Mouse (Mus musculus) stomach, postnatal 0 days (tissue): ENCODE measurements around the gene Gm10643. TPM values are rescaled to one million over a fixed set of nuclear protein-coding genes. Genes with fewer than 3 reads are reported as not detected.

Experiments used
- ATAC-seq: fragments of 200-750 bp; cut with Nextera tagmentation; 2 replicates; pipeline ENCODE4 v1.8.0; 2017; ENCODE audit not compliant: low FRiP score, low TSS enrichment
- DNase-seq: peaks from one replicate; pipeline ENCODE4 v3.0.0-alpha.2; 2016; ENCODE audit warnings: low spot score
- H3K27ac ChIP-seq: fragments of 300-500 bp; sonication (generic); replicated peaks from 2 replicates; pipeline ENCODE4 v1.5.1; 2014; ENCODE audit warnings: mild to moderate bottlenecking, control low read depth
- H3K27me3 ChIP-seq: fragments of 300-500 bp; sonication (generic); 2 replicates; pipeline ENCODE4 v1.6.1; 2014; ENCODE audit warnings: low read length; ENCODE audit not compliant: control insufficient read depth, insufficient read depth
- H3K36me3 ChIP-seq: fragments of 300-500 bp; sonication (generic); 2 replicates; pipeline ENCODE4 v1.6.1; 2014; ENCODE audit warnings: low read length, mixed read lengths; ENCODE audit not compliant: control insufficient read depth, insufficient read depth
- H3K4me1 ChIP-seq: fragments of 300-500 bp; sonication (generic); replicated peaks from 2 replicates; pipeline ENCODE4 v1.6.1; 2014; ENCODE audit warnings: antibody characterized with exemption; ENCODE audit not compliant: control insufficient read depth, insufficient read depth
- H3K4me2 ChIP-seq: fragments of 300-500 bp; sonication (generic); replicated peaks from 2 replicates; pipeline ENCODE4 v1.6.1; 2014; ENCODE audit warnings: low read depth, mild to moderate bottlenecking, control low read depth, moderate library complexity
- H3K4me3 ChIP-seq: fragments of 300-500 bp; sonication (generic); 2 replicates; pipeline ENCODE4 v1.5.1; 2014; ENCODE audit warnings: low read depth, low read length, control low read depth
- H3K9ac ChIP-seq: fragments of 300-500 bp; sonication (generic); 2 replicates; pipeline ENCODE4 v1.6.1; 2014; ENCODE audit warnings: mild to moderate bottlenecking, low read length, control low read depth, mixed read lengths
- H3K9me3 ChIP-seq: fragments of 300-500 bp; sonication (generic); 2 replicates; pipeline ENCODE4 v1.6.1; 2016; ENCODE audit warnings: low read length; ENCODE audit not compliant: control insufficient read depth
- CTCF ChIP-seq: IDR thresholded peaks from 2 replicates; pipeline ENCODE4 v1.5.1; 2016; ENCODE audit warnings: antibody characterized with exemption, low read depth, mild to moderate bottlenecking, moderate library complexity
- EP300 ChIP-seq: optimal IDR thresholded peaks from 2 replicates; pipeline ENCODE3; 2016; ENCODE audit warnings: antibody characterized with exemption
- WGBS: fragments of 180-500 bp; shearing (Covaris S2); extraction: QIAGEN DNeasy Blood & Tissue Kit; methylation state at CpG from one replicate; pipeline ENCODE4 v1.1.7; 2014; 5-methylcytosine and 5-hydroxymethylcytosine counted together
- polyA plus RNA-seq: library from polyadenylated mRNA; unstranded; fragments of >200 nt; fragmentation: Nextera tagmentation; extraction: Ambion mirVana; gene quantifications from 2 replicates; pipeline ENCODE4 v1.2.1, GENCODE M21; 2015

Gene Gm10643
- polyA plus RNA-seq = 0.96 and 1.2 TPM in 2 replicates

- H3K27ac ChIP-seq = peak within 1 kb of the TSS; percentile 86
- DNase-seq (no peak), ATAC-seq (no peak)
- TF ChIP-seq CTCF (no peak), EP300 (no peak)
- 88% methylated on average over 1 of the region's 1 CpGs for WGBS
- peak within 1 kb of the TSS; percentile 62 for H3K4me3 ChIP-seq
- peak within 1 kb of the TSS; percentile 86 for H3K4me2 ChIP-seq
- H3K27me3 ChIP-seq = no peaks in the 10 kb centered on the region
- H3K36me3 ChIP-seq = no peaks in the 10 kb centered on the region
- H3K4me1 ChIP-seq = peaks cover 5% of the 10 kb centered on the region; the same call in 1 of the 2 replicates
- no peaks in the 10 kb centered on the region for H3K9me3 ChIP-seq
- peak within 1 kb of the TSS; percentile 71 for H3K9ac ChIP-seq
These were observed at the start of gene Gm10643 for GRCm38 (mm10) chr8:84065037-84065436. Gm10643 (minus strand) TSS chr8:84065137.

DNA sequence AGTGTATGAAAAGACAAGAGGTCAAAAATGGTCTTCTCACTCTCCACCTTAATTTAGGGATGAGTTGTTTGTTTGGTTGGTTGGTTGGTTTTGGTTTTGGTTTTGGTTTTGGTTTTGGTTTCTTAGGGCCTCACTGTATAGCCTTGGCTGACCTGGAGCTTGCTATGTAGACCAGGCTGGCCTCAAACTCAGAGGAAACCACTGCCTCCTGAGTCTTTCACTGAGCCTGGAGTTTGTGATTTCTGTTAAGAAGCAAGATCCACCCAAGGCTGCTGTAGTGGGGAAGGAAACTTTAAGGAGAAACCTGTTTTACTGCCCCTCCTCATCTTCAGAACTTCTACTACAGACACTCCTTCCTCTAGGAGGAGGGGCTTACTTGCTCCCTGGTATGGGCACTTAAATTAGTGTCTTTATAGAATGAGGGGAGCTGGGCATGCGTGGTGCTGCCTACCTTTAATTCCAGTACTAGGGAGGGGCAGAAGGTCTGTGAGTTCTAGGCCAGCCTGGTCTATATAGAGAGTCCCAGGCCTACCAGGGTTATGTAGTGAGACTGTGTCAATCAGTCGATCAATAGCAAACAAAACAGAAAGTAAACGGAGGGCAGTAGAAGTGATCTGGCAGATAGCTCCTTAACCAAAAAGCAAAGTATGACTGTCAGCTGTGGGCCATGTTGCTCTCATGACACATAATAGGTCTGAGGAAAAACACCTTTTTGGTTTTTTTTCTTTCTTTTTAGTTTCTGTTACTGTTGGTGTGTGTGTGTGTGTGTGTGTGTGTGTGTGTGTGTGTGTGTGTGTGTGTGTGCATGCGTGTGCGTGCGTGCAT lies 41.5 kb upstream of the Gm10643 start:
- Histone ChIP-seq H3K27ac (no peak overlapping the region), H3K4me3 (no peak overlapping the region), H3K27me3 (no peaks in the 10 kb centered on the region), H3K4me1 (peaks cover 4% of the 10 kb centered on the region; the same call in 1 of the 2 replicates), H3K9ac (no peak overlapping the region), H3K36me3 (peaks cover 5% of the 10 kb centered on the region; the same call in 1 of the 2 replicates), H3K9me3 (no peaks in the 10 kb centered on the region), H3K4me2 (no peak overlapping the region)
- WGBS = 78% methylated on average over 5 of the region's 6 CpGs
- TF ChIP-seq EP300 (no peak), CTCF (no peak)
- ATAC-seq (no peak), DNase-seq (no peak)

- no peak overlapping the region for H3K27ac ChIP-seq
These were observed 40.7 kb upstream of the Gm10643 start for GRCm38 (mm10) chr8:84105676-84106075.

DNA sequence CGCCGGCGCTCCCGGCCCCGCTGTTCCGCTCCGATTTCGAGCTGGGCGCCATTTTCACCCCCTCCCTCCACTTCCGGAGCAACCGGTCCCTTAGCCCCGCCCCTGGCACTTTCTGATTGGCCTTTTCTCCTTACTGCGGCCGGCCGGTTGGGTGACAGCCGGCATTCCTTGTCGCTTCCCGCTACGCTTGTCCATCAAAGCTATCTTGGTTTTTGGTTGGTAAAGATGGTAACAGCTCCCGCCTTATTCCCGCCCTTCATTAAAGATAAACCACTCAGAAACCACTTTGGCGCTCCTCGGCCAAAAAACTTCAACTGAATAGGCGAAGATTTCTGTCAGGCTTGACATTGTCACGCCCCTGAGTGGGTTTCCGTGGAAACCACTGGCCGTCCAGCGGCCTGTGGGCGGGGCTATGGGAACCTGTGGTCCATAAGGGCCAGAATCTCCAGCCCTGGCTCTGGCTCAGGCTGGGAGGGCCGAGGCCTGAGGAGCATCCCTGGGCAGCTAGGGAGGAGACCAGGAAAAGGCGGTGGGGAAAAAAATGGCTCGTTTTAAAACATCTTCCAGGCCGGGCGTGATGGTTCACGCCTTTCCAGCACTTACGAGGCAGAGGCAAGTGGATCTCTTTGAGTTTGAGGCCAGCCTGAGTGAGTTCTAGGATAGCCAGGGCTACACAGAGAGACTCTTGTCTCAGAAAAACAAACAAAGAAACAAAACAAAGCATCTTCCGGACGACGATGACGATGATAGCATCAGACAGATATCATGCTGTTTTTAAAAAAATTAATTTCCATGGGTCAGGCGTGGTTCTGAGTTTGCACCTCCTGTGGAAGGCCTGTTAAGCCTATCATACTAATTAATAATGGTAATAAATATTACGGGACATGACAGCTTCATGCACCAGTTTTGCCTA lies 40.0 kb upstream of the Gm10643 start, which contains the start of gene Dcaf15:
Dcaf15 (minus strand) TSS at position 72 of the 913 bp plus-strand sequence.
- peaks cover 4% of the 10 kb centered on the region; the same call in 1 of the 2 replicates for H3K4me1 ChIP-seq
- peak within 1 kb of the TSS; percentile 79 for H3K4me3 ChIP-seq
- ATAC-seq (peak; percentile 98), DNase-seq (peak; percentile 98)
- peak within 1 kb of the TSS; percentile 82 for H3K9ac ChIP-seq
- H3K4me2 ChIP-seq = peak within 1 kb of the TSS; percentile 72
- WGBS = 9% methylated on average over 39 of the region's 42 CpGs
- no peaks in the 10 kb centered on the region for H3K9me3 ChIP-seq
- TF ChIP-seq EP300 (no peak), CTCF (no peak)
- H3K27me3 ChIP-seq = no peaks in the 10 kb centered on the region
- H3K36me3 ChIP-seq = peaks cover 7% of the 10 kb centered on the region; the same call in 1 of the 2 replicates
- H3K27ac ChIP-seq = peak within 1 kb of the TSS; percentile 86

More at GRCm38 (mm10) chr8:84105676-84106075, 40.7 kb upstream of the Gm10643 start:
- H3K36me3 ChIP-seq = peaks cover 7% of the 10 kb centered on the region; the same call in 1 of the 2 replicates
- ATAC-seq = no peak
- no peaks in the 10 kb centered on the region for H3K27me3 ChIP-seq
- no peak overlapping the region for H3K9ac ChIP-seq
- WGBS = 86% methylated on average over 2 of the region's 2 CpGs
- no peak for TF ChIP-seq EP300
- no peak for TF ChIP-seq CTCF
- DNase-seq = no peak
- peaks cover 4% of the 10 kb centered on the region; the same call in 1 of the 2 replicates for H3K4me1 ChIP-seq
- no peaks in the 10 kb centered on the region for H3K9me3 ChIP-seq
- no peak overlapping the region for H3K4me2 ChIP-seq
- no peak overlapping the region for H3K4me3 ChIP-seq

DNA sequence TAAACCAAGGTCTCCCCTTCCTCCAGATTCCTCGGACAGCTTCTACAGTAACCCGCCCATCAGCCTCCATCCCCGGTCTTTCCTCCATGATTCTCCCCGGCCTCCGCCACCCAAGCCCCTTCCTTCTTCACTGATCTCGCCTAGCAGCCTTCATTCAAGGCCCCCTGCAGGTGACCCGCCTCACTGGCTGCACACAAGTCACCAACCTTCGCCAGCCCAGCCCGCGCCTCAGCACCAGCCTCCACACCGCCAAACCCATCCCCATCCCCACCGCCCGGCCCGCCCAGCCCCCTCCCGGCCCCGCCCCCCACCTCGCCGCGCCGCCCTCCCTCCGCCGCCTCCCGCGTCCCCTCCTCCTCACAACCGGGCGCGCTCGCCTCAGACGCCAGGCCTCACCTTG lies 39.3 kb upstream of the Gm10643 start:
- peak; percentile 48 for ATAC-seq
- Histone ChIP-seq H3K4me3 (peak overlapping the region; percentile 79), H3K27me3 (no peaks in the 10 kb centered on the region), H3K4me2 (peak overlapping the region; percentile 72), H3K36me3 (peaks cover 7% of the 10 kb centered on the region; the same call in 1 of the 2 replicates), H3K27ac (peak overlapping the region; percentile 86), H3K9ac (peak overlapping the region; percentile 82), H3K4me1 (peaks cover 4% of the 10 kb centered on the region; the same call in 1 of the 2 replicates), H3K9me3 (no peaks in the 10 kb centered on the region)
- TF ChIP-seq CTCF (peak; percentile 56), EP300 (no peak)
- 1% methylated on average over 22 of the region's 29 CpGs for WGBS
- peak; percentile 75 for DNase-seq
